ENCODE assay signal across 16 mouse cellular contexts in genomic region chr11:101968311-101968710, GRCm38 (mm10). TPM values are rescaled to one million over a fixed set of nuclear protein-coding genes. Genes with fewer than 3 reads are reported as not detected.
DNase-seq lines count a peak whose midpoint lies in the region; ATAC-seq and TF ChIP-seq lines count a peak whose summit lies in the region.
"Had no signal": no experiment of that assay in that cellular context is flagged by ENCODE, and none has a peak within 500 bp of the region (broad histone marks: within the 10 kb centered on the region; RNA-seq: fewer than 3 reads in every experiment).

No protein-coding gene starts in this region.

- 14% methylated on average over 7 of the region's 7 CpGs for WGBS in heart, embryonic 14.5 days
- WGBS in lung, embryonic 14.5 days: 8% methylated on average over 7 of the region's 7 CpGs
- WGBS in limb, embryonic 10.5 days: 0% methylated on average over 7 of the region's 7 CpGs

- DNase-seq in cerebellum, postnatal 25 days: peak; percentile 35 to 43
- DNase-seq in cerebellum, postnatal 4 days (ENCODE audit: low spot score in 2 of 2): no peak
- no peak for DNase-seq in heart, postnatal 36 days
- no peak for DNase-seq in lung, embryonic 14.5 days
- no peak for DNase-seq in lung, postnatal 4 days
- peak; percentile 50 for DNase-seq in limb, embryonic 10.5 days (ENCODE audit: low spot score)
- no peak for DNase-seq in urinary bladder, postnatal 25 days (ENCODE audit: low spot score)

- H3K4me2 ChIP-seq in heart, embryonic 14.5 days (ENCODE audit: low read length): peak overlapping the region; percentile 12
- no peak overlapping the region for H3K4me2 ChIP-seq in lung, embryonic 14.5 days
- H3K4me2 ChIP-seq: embryonic facial prominence, embryonic 15.5 days; midbrain, embryonic 13.5 days had no signal

- peaks cover 15% of the 10 kb centered on the region for H3K36me3 ChIP-seq in heart, embryonic 14.5 days (ENCODE audit: control insufficient read depth, insufficient read depth, low read length)
- H3K36me3 ChIP-seq in lung, embryonic 14.5 days (ENCODE audit: insufficient read depth): no peaks in the 10 kb centered on the region
- H3K36me3 ChIP-seq in limb, embryonic 10.5 days: no peaks in the 10 kb centered on the region
- H3K36me3 ChIP-seq: embryonic facial prominence, embryonic 15.5 days; midbrain, embryonic 13.5 days had no signal

- H3K4me1 ChIP-seq in heart, embryonic 14.5 days (ENCODE audit: control insufficient read depth in 2 of 2, insufficient read depth in 2 of 2, low read length in 2 of 2): peaks cover 16 to 26% of the 10 kb centered on the region in 2 experiments
- peaks cover 8% of the 10 kb centered on the region; the same call in 1 of the 2 replicates for H3K4me1 ChIP-seq in lung, embryonic 14.5 days (ENCODE audit: insufficient read depth)
- peaks cover 63% of the 10 kb centered on the region for H3K4me1 ChIP-seq in limb, embryonic 10.5 days

- H3K27ac ChIP-seq in heart, embryonic 14.5 days (replicated peaks in 1 of 2; ENCODE audit: control insufficient read depth in 1 of 2, insufficient read depth in 1 of 2, low read depth in 2 of 2, low read length in 2 of 2): peak overlapping the region; percentile 8 to 42; a peak in 3 of 4 replicates
- H3K27ac ChIP-seq in lung, embryonic 14.5 days (ENCODE audit: low read depth): no peak overlapping the region
- peak overlapping the region; percentile 30; the same call in 1 of the 2 replicates for H3K27ac ChIP-seq in limb, embryonic 10.5 days
- H3K27ac ChIP-seq: embryonic facial prominence, embryonic 15.5 days; liver, embryonic 14.5 days; midbrain, embryonic 13.5 days had no signal

- H3K27me3 ChIP-seq in heart, embryonic 14.5 days (ENCODE audit: control insufficient read depth, insufficient read depth, low read length): peaks cover 30% of the 10 kb centered on the region
- H3K27me3 ChIP-seq in lung, embryonic 14.5 days (ENCODE audit: insufficient read depth, low read length): peaks cover 43% of the 10 kb centered on the region
- peaks cover 53% of the 10 kb centered on the region for H3K27me3 ChIP-seq in limb, embryonic 10.5 days (ENCODE audit: low read depth, poor library complexity, severe bottlenecking)

- no peak overlapping the region for H3K4me3 ChIP-seq in heart, embryonic 14.5 days (ENCODE audit: control insufficient read depth in 1 of 2, insufficient read depth in 1 of 2, low read depth in 1 of 2, low read length in 2 of 2)
- no peak overlapping the region for H3K4me3 ChIP-seq in lung, embryonic 14.5 days (ENCODE audit: low read depth, low read length)
- H3K4me3 ChIP-seq in limb, embryonic 10.5 days: peak overlapping the region; percentile 11; the same call in 1 of the 2 replicates
- H3K4me3 ChIP-seq: embryonic facial prominence, embryonic 15.5 days; midbrain, embryonic 13.5 days had no signal

- ATAC-seq in heart, embryonic 14.5 days (ENCODE audit: insufficient number of reproducible peaks, insufficient read depth, low FRiP score, low read depth): peak; percentile 2; the same call in 1 of the 2 replicates
- ATAC-seq in lung, embryonic 14.5 days (ENCODE audit: insufficient read depth): peak; percentile 23; the same call in 1 of the 2 replicates

- TF ChIP-seq CTCF in lung, embryonic 14.5 days (IDR thresholded peaks at IDR 0.05; ENCODE audit: low read depth): no peak

- H3K9me3 ChIP-seq in heart, embryonic 14.5 days (ENCODE audit: control insufficient read depth, low read length): no peaks in the 10 kb centered on the region
- H3K9me3 ChIP-seq in lung, embryonic 14.5 days (ENCODE audit: low read depth, low read length): no peaks in the 10 kb centered on the region
- H3K9me3 ChIP-seq in limb, embryonic 10.5 days (replicated peaks): no peaks in the 10 kb centered on the region
- H3K9me3 ChIP-seq: embryonic facial prominence, embryonic 15.5 days; midbrain, embryonic 13.5 days had no signal

- H3K9ac ChIP-seq in heart, embryonic 14.5 days (ENCODE audit: low read length): no peak overlapping the region; the same call in 1 of the 2 replicates
- no peak overlapping the region for H3K9ac ChIP-seq in lung, embryonic 14.5 days
- H3K9ac ChIP-seq: embryonic facial prominence, embryonic 15.5 days; liver, embryonic 14.5 days; midbrain, embryonic 13.5 days had no signal

- intact Hi-C loops in heart, postnatal 36 days (cut with DNase I): loop anchor here (2.0 kb wide), 1 partner anchor 156 kb away; no protein-coding TSS in a partner anchor

RNA-seq across cellular contexts. Expression of gene Sost, which starts 1.5 kb away (rescaled TPM):
- 0.12 and 0.55 TPM in 2 replicates for polyA plus RNA-seq in heart, embryonic 14.5 days (2014; fragmentation: Nextera tagmentation; extraction: Ambion mirVana)
- total RNA-seq in heart, postnatal 36 days (2021): 1 to 10 TPM; 2.1 to 2.7 TPM
- polyA plus RNA-seq in lung, embryonic 14.5 days (2014; fragmentation: Nextera tagmentation; extraction: Ambion mirVana): not detected in 2 replicates
- polyA plus RNA-seq in limb, embryonic 10.5 days (2016; fragmentation: Nextera tagmentation; extraction: Ambion mirVana): 1.6 and 1.9 TPM in 2 replicates
- total RNA-seq: adrenal gland, adult 8-10 months; hematopoietic stem cell, adult 5-6 weeks; layer of hippocampus, postnatal 14 days; left cerebral cortex, postnatal 25 days had no signal

RNA-seq across cellular contexts. Expression of gene Cfap97d1, which starts 15.8 kb away (rescaled TPM):
- polyA plus RNA-seq in heart, embryonic 14.5 days (2014; fragmentation: Nextera tagmentation; extraction: Ambion mirVana): not detected in 2 replicates
- not detected for total RNA-seq in heart, postnatal 36 days (2021)
- polyA plus RNA-seq in lung, embryonic 14.5 days (2014; fragmentation: Nextera tagmentation; extraction: Ambion mirVana): not detected in 2 replicates
- polyA plus RNA-seq in limb, embryonic 10.5 days (2016; fragmentation: Nextera tagmentation; extraction: Ambion mirVana): not detected in 2 replicates
- total RNA-seq: adrenal gland, adult 8-10 months; gastrocnemius, postnatal 10 days; hematopoietic stem cell, adult 5-6 weeks; layer of hippocampus, postnatal 14 days; left cerebral cortex, postnatal 25 days had no signal
- polyA plus RNA-seq: embryonic facial prominence, embryonic 15.5 days; liver, embryonic 14.5 days; midbrain, embryonic 13.5 days had no signal

RNA-seq across cellular contexts. Expression of gene Dusp3, which starts 18.5 kb away (rescaled TPM):
- polyA plus RNA-seq in heart, embryonic 14.5 days (2014; fragmentation: Nextera tagmentation; extraction: Ambion mirVana): 56.4 and 58.9 TPM in 2 replicates
- total RNA-seq in heart, postnatal 36 days (2021): 100 to 1,000 TPM; 113 to 123 TPM
- polyA plus RNA-seq in lung, embryonic 14.5 days (2014; fragmentation: Nextera tagmentation; extraction: Ambion mirVana): 15.7 and 16.9 TPM in 2 replicates
- 9.2 TPM in 2 replicates for polyA plus RNA-seq in limb, embryonic 10.5 days (2016; fragmentation: Nextera tagmentation; extraction: Ambion mirVana)

RNA-seq across cellular contexts. Expression of gene Mpp3, which starts 60.0 kb away (rescaled TPM):
- polyA plus RNA-seq in heart, embryonic 14.5 days (2014; fragmentation: Nextera tagmentation; extraction: Ambion mirVana): 2.9 and 3.3 TPM in 2 replicates
- 1 to 10 TPM; 1.7 to 1.9 TPM for total RNA-seq in heart, postnatal 36 days (2021)
- 4.0 and 4.9 TPM in 2 replicates for polyA plus RNA-seq in lung, embryonic 14.5 days (2014; fragmentation: Nextera tagmentation; extraction: Ambion mirVana)
- polyA plus RNA-seq in limb, embryonic 10.5 days (2016; fragmentation: Nextera tagmentation; extraction: Ambion mirVana): 17.7 and 18.4 TPM in 2 replicates

Comparison
In these comparisons a context has a peak if more than half of its experiments do, and no peak if none do; other contexts are left out.
1. DNase-seq: peak in cerebellum, postnatal 25 days (2 of 2) and limb, embryonic 10.5 days (single experiment); none in cerebellum, postnatal 4 days (0 of 2), heart, postnatal 36 days (0 of 2), lung, embryonic 14.5 days (single experiment), lung, postnatal 4 days (0 of 2) and urinary bladder, postnatal 25 days (single experiment).